Mouse (Mus musculus): ENCODE results near the gene Smad9.

- TF ChIP-seq CTCF (IDR thresholded peaks at IDR 0.05; ENCODE audit: control insufficient read depth, insufficient read depth, insufficient replicate concordance, low read depth, low read length), result 0 out of 2 replicates have a peak, but pooled peaks have one; percentile 10
- peak; percentile 91 for TF ChIP-seq POLR2A (IDR thresholded peaks at IDR 0.05; ENCODE audit: control insufficient read depth, low read depth, low read length)
Measured at GRCm38 (mm10) chr3:54807666-54808217, 52.4 kb downstream of the Smad9 start, which contains the start of gene Rfxap.

All from testis, adult 2 months (tissue).